In the genomic region with DNA sequence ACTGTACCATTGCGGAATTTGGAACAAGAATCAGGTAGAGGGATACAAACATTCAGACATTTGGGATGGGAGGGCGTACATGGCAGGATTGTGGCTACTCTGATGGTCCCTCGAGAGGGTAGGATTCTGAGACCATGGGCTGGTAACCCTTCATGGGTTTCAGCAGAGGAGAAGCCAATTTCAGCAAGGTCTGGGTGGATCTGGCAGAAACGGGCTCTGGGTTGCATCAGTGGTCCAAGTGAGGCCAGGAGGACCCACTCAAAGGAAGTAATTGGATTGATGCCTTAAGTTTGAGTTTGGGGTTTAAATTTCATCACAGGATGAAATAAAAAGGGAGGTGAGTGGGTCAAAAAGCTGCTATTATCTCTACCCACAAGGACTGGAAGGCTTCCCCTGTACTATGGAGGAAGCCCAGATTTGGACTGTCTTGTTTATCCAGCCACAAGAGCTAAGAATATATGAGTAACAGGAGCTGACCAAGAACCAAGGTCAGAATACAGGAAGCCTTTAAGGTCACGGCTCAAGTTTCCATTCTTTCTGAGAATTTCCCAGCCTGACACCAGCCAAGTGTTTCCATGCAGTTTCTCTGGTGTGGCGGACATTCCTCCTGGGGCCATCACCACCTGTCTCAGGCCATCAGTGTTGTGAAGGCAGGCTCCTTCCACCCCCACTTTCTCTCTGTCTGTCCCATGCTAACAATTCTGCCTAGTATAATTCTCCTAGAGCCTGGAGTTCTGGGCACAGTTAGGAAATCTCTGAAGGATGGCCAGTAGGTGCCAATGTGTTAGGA, we compare ENCODE assay signal across 26 mouse cellular contexts. TPM values are rescaled to one million over a fixed set of nuclear protein-coding genes. Genes with fewer than 3 reads are reported as not detected.
DNase-seq lines count a peak whose midpoint lies in the region; ATAC-seq and TF ChIP-seq lines count a peak whose summit lies in the region.
"Had no signal": no experiment of that assay in that cellular context is flagged by ENCODE, and none has a peak within 500 bp of the region (broad histone marks: within the 10 kb centered on the region; RNA-seq: fewer than 3 reads in every experiment).

No protein-coding gene starts in this region.

- peak; percentile 39 for DNase-seq in adrenal gland, adult 8-10 months
- DNase-seq in adrenal gland, postnatal 25 days: no peak
- no peak for DNase-seq in heart, postnatal 14 days
- peak; percentile 32 for DNase-seq in adrenal gland, postnatal 14 days
- peak; percentile 41 for DNase-seq in limb, embryonic 14.5 days (ENCODE audit: low spot score)
- DNase-seq in lung, postnatal 10 days: no peak
- DNase-seq: B cell, adult 2 months; cerebellum, adult 9-10 months; forebrain, postnatal 0 days; kidney, adult 9 months had no signal

- no peak overlapping the region for H3K9ac ChIP-seq in heart, embryonic 12.5 days
- no peak overlapping the region for H3K9ac ChIP-seq in limb, embryonic 14.5 days (ENCODE audit: low read depth, low read length, severe bottlenecking)
- H3K9ac ChIP-seq in liver, embryonic 12.5 days: no peak overlapping the region
- H3K9ac ChIP-seq: forebrain, postnatal 0 days; hindbrain, embryonic 12.5 days; liver, embryonic 14.5 days; stomach, embryonic 15.5 days had no signal

- no peaks in the 10 kb centered on the region for H3K4me1 ChIP-seq in heart, embryonic 12.5 days (replicated peaks)
- no peaks in the 10 kb centered on the region for H3K4me1 ChIP-seq in limb, embryonic 14.5 days (ENCODE audit: control insufficient read depth, insufficient read depth, low read length)
- H3K4me1 ChIP-seq in liver, embryonic 12.5 days: peaks cover 5% of the 10 kb centered on the region
- H3K4me1 ChIP-seq: hindbrain, embryonic 12.5 days; stomach, embryonic 15.5 days had no signal

- no peaks in the 10 kb centered on the region for H3K36me3 ChIP-seq in heart, embryonic 12.5 days
- H3K36me3 ChIP-seq in limb, embryonic 14.5 days (ENCODE audit: control insufficient read depth, insufficient read depth, low read length): no peaks in the 10 kb centered on the region
- H3K36me3 ChIP-seq in liver, embryonic 12.5 days: no peaks in the 10 kb centered on the region
- H3K36me3 ChIP-seq: hindbrain, embryonic 12.5 days; stomach, embryonic 15.5 days had no signal

- no peaks in the 10 kb centered on the region for H3K27me3 ChIP-seq in heart, embryonic 12.5 days (replicated peaks)
- H3K27me3 ChIP-seq in limb, embryonic 14.5 days (ENCODE audit: control insufficient read depth, insufficient read depth, low read length): no peaks in the 10 kb centered on the region
- peaks cover 25% of the 10 kb centered on the region for H3K27me3 ChIP-seq in liver, embryonic 12.5 days (replicated peaks)
- H3K27me3 ChIP-seq: hindbrain, embryonic 12.5 days; stomach, embryonic 15.5 days had no signal

- ATAC-seq in heart, embryonic 12.5 days (ENCODE audit: insufficient number of reproducible peaks, low FRiP score): peak; percentile 43; the same call in 1 of the 2 replicates
- ATAC-seq in limb, embryonic 14.5 days (ENCODE audit: low FRiP score, low read depth): peak; percentile 76
- no peak for ATAC-seq in liver, embryonic 12.5 days
- ATAC-seq: forebrain, postnatal 0 days; inflammation-experienced regulatory T-cells, adult 6 months; midbrain, embryonic 16.5 days; Patski had no signal

- H3K9me3 ChIP-seq in heart, embryonic 12.5 days (replicated peaks): no peaks in the 10 kb centered on the region
- H3K9me3 ChIP-seq in limb, embryonic 14.5 days (ENCODE audit: control insufficient read depth, low read length): no peaks in the 10 kb centered on the region
- H3K9me3 ChIP-seq in liver, embryonic 12.5 days (replicated peaks): no peaks in the 10 kb centered on the region
- H3K9me3 ChIP-seq: hindbrain, embryonic 12.5 days; stomach, embryonic 15.5 days had no signal

- no peak for TF ChIP-seq POLR2A in limb, embryonic 14.5 days (IDR thresholded peaks at IDR 0.05; ENCODE audit: borderline replicate concordance, extremely low read depth, insufficient read depth, insufficient read length)

- intact Hi-C loops in heart, postnatal 14 days (cut with DNase I): no loop called here

- H3K4me3 ChIP-seq in heart, embryonic 12.5 days: no peak overlapping the region
- no peak overlapping the region for H3K4me3 ChIP-seq in limb, embryonic 14.5 days (replicated peaks; ENCODE audit: low read length)
- no peak overlapping the region for H3K4me3 ChIP-seq in liver, embryonic 12.5 days
- H3K4me3 ChIP-seq: hindbrain, embryonic 12.5 days; stomach, embryonic 15.5 days had no signal

- 74% methylated on average over 6 of the region's 6 CpGs for WGBS in heart, embryonic 12.5 days
- 79% methylated on average over 6 of the region's 6 CpGs for WGBS in limb, embryonic 14.5 days
- 57% methylated on average over 6 of the region's 6 CpGs for WGBS in liver, embryonic 12.5 days (ENCODE audit: insufficient replicate concordance)

- H3K27ac ChIP-seq in heart, embryonic 12.5 days (ENCODE audit: poor library complexity, severe bottlenecking): no peak overlapping the region
- no peak overlapping the region for H3K27ac ChIP-seq in limb, embryonic 14.5 days (replicated peaks; ENCODE audit: low read depth, low read length)
- no peak overlapping the region for H3K27ac ChIP-seq in liver, embryonic 12.5 days
- H3K27ac ChIP-seq: hindbrain, embryonic 12.5 days; liver, embryonic 14.5 days; stomach, embryonic 15.5 days had no signal

- H3K4me2 ChIP-seq in heart, embryonic 12.5 days: no peak overlapping the region
- H3K4me2 ChIP-seq in limb, embryonic 14.5 days (replicated peaks; ENCODE audit: low read depth, low read length, severe bottlenecking): no peak overlapping the region
- no peak overlapping the region for H3K4me2 ChIP-seq in liver, embryonic 12.5 days
- H3K4me2 ChIP-seq: hindbrain, embryonic 12.5 days; stomach, embryonic 15.5 days had no signal

RNA-seq across cellular contexts. Expression of a gene that starts 28.2 kb away (rescaled TPM):
- 1 to 10 TPM in 1 of 4 experiments, under 1 TPM in 3; 0.48 to 1.9 (median 0.78) TPM for total RNA-seq in adrenal gland, adult 8-10 months (2022)
- total RNA-seq in adrenal gland, postnatal 25 days (2021): 0.79 and 2.4 TPM in 2 replicates
- polyA plus RNA-seq in heart, embryonic 12.5 days (2016; fragmentation: Nextera tagmentation; extraction: Ambion mirVana): 0.36 and 0.55 TPM in 2 replicates
- under 1 TPM; 0.48 to 0.63 TPM for total RNA-seq in heart, postnatal 14 days (2021)
- 1.1 and 2.4 TPM in 2 replicates for total RNA-seq in adrenal gland, postnatal 14 days (2021)
- 0.10 TPM in 1 of 2 replicates, not detected in the other for polyA plus RNA-seq in limb, embryonic 14.5 days (2012; rRNA removed)
- 0.23 TPM in 1 of 2 replicates, not detected in the other for polyA plus RNA-seq in limb, embryonic 14.5 days (2014; fragmentation: Nextera tagmentation; extraction: Ambion mirVana)
- 0.36 and 0.77 TPM in 2 replicates for polyA plus RNA-seq in liver, embryonic 12.5 days (2016; fragmentation: Nextera tagmentation; extraction: Ambion mirVana)
- total RNA-seq: granulocyte monocyte progenitor cell, adult 5-6 weeks; left cerebral cortex, postnatal 36 days; megakaryocyte progenitor cell, adult 5-6 weeks had no signal
- polyA plus RNA-seq: embryonic facial prominence, embryonic 11.5 days; forebrain, postnatal 0 days; heart, embryonic 16.5 days; hindbrain, embryonic 12.5 days; inflammation-experienced regulatory T-cells, adult 6 months; lung, embryonic 16.5 days; midbrain, embryonic 16.5 days; Patski; spleen, adult 2 months; thymus, postnatal 0 days had no signal

RNA-seq across cellular contexts. Expression of a gene that starts 55.2 kb away (rescaled TPM):
- total RNA-seq in adrenal gland, adult 8-10 months (2022): 100 to 1,000 TPM in 2 of 4 experiments, 10 to 100 TPM in 2; 91.8 to 151 (median 104) TPM
- 63.6 and 68.6 TPM in 2 replicates for total RNA-seq in adrenal gland, postnatal 25 days (2021)
- 83.3 and 85.1 TPM in 2 replicates for polyA plus RNA-seq in heart, embryonic 12.5 days (2016; fragmentation: Nextera tagmentation; extraction: Ambion mirVana)
- total RNA-seq in heart, postnatal 14 days (2021): 10 to 100 TPM; 42.6 to 52.3 TPM
- total RNA-seq in adrenal gland, postnatal 14 days (2021): 47.4 and 51.9 TPM in 2 replicates
- polyA plus RNA-seq in limb, embryonic 14.5 days (2012; rRNA removed): 8.8 and 9.9 TPM in 2 replicates
- polyA plus RNA-seq in limb, embryonic 14.5 days (2014; fragmentation: Nextera tagmentation; extraction: Ambion mirVana): 14.4 and 17.2 TPM in 2 replicates
- polyA plus RNA-seq in liver, embryonic 12.5 days (2016; fragmentation: Nextera tagmentation; extraction: Ambion mirVana): 71.2 and 76.7 TPM in 2 replicates

Comparison
In these comparisons a context has a peak if more than half of its experiments do, and no peak if none do; other contexts are left out.
1. DNase-seq: peak in adrenal gland, adult 8-10 months (single experiment), adrenal gland, postnatal 14 days (single experiment) and limb, embryonic 14.5 days (single experiment); none in adrenal gland, postnatal 25 days (single experiment), heart, postnatal 14 days (0 of 2) and lung, postnatal 10 days (single experiment).